Mouse (Mus musculus) liver, adult 2 months (tissue): ENCODE results near the gene Ercc6l2. TPM values are rescaled to one million over a fixed set of nuclear protein-coding genes. Genes with fewer than 3 reads are reported as not detected.
"Not testable (repeated sequence)": the region's sequence is repeated elsewhere in the genome, so short reads cannot be mapped to it uniquely, and the experiment has no call there.

Experiments used
- DNase-seq: peaks from one replicate; pipeline ENCODE4 v3.0.0-alpha.2; 2011; ENCODE audit warnings: low read depth, low spot score; ENCODE audit errors: extremely low read depth
- H3K27ac ChIP-seq: fragments of 200-500 bp; replicated peaks from 2 replicates; pipeline ENCODE4 v1.5.1; 2012; ENCODE audit warnings: low read depth, mild to moderate bottlenecking, control low read depth, inconsistent platforms, low read length; ENCODE audit not compliant: insufficient read depth
- H3K27me3 ChIP-seq: fragments of 200-500 bp; 2 replicates; pipeline ENCODE4 v1.6.1; 2012; ENCODE audit warnings: mild to moderate bottlenecking, moderate library complexity, low read length, inconsistent platforms; ENCODE audit not compliant: control insufficient read depth, insufficient read depth
- H3K36me3 ChIP-seq: fragments of 200-500 bp; 2 replicates; pipeline ENCODE4 v1.6.1; 2012; ENCODE audit warnings: low read length, inconsistent platforms; ENCODE audit not compliant: control insufficient read depth, insufficient read depth
- H3K4me1 ChIP-seq: fragments of 200-500 bp; 2 replicates; pipeline ENCODE4 v1.6.1; 2011; ENCODE audit warnings: low read length; ENCODE audit not compliant: control insufficient read depth, insufficient read depth
- H3K4me3 ChIP-seq: fragments of 200-500 bp; 2 replicates; pipeline ENCODE4 v1.5.1; 2011; ENCODE audit warnings: low read depth, mild to moderate bottlenecking, control low read depth, low read length, moderate library complexity; ENCODE audit not compliant: insufficient read depth
- H3K79me2 ChIP-seq: fragments of 200-500 bp; 2 replicates; pipeline ENCODE4 v1.6.1; 2012; ENCODE audit warnings: inconsistent platforms, mild to moderate bottlenecking, low read length, moderate library complexity; ENCODE audit not compliant: control insufficient read depth, insufficient read depth
- H3K9ac ChIP-seq: fragments of 200-500 bp; 2 replicates; pipeline ENCODE4 v1.6.1; 2012; ENCODE audit warnings: low read depth, mild to moderate bottlenecking, control low read depth, inconsistent platforms, low read length
- CTCF ChIP-seq: fragments of 200-500 bp; IDR thresholded peaks from 2 replicates; pipeline ENCODE4 v1.5.1; 2011; ENCODE audit warnings: low read depth, low read length, control low read depth
- POLR2A ChIP-seq: fragments of 200-500 bp; IDR thresholded peaks from 2 replicates; pipeline ENCODE4 v1.6.1; 2011; ENCODE audit warnings: low read length, control low read depth; ENCODE audit not compliant: insufficient read depth; ENCODE audit errors: extremely low read depth
- WGBS: fragments of 180-500 bp; shearing (Covaris S2); methylation state at CpG from one replicate; pipeline ENCODE4 v1.1.7; 2018; 5-methylcytosine and 5-hydroxymethylcytosine counted together
- polyA plus RNA-seq: library from polyadenylated mRNA; depleted of rRNA; stranded (reverse); fragments of >200 nt; gene quantifications from 2 replicates; pipeline ENCODE4 v1.2.3, GENCODE M21; 2012
- total RNA-seq: library from RNA; depleted of rRNA; stranded (reverse); fragments of >200 nt; gene quantifications from 2 replicates; pipeline ENCODE4 v1.2.3, GENCODE M21; 2014

The Ercc6l2 gene
- total and polyA plus RNA-seq, 2 experiments = 2.3 to 14.0 TPM

DNA sequence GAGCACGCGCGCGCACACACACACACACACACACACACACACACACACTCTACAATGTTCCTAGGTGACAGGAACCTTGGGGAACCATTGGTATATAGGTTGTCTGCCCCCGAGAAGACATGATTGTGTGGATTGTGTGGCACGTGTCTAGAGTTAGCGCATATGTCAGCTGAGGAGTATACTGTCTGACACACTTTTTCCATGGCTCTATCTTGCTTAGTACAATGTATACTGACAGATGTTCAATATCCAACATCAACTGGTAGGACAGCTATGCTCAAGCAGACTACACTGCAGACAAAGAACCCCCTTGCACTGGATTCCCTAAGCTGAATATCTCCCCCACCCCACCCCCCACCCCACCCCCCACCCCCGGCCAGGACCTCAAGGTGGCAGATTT, 101.5 kb downstream of the Ercc6l2 start:
- no peak for TF ChIP-seq POLR2A
- no peak for TF ChIP-seq CTCF
- DNase-seq = no peak
- Histone ChIP-seq H3K36me3 (no peaks in the 10 kb centered on the region), H3K79me2 (no peaks in the 10 kb centered on the region), H3K27ac (no peak overlapping the region), H3K4me1 (peaks cover 5% of the 10 kb centered on the region), H3K27me3 (no peaks in the 10 kb centered on the region), H3K4me3 (no peak overlapping the region), H3K9ac (no peak overlapping the region)
- 92% methylated on average over 8 of the region's 8 CpGs for WGBS

DNA sequence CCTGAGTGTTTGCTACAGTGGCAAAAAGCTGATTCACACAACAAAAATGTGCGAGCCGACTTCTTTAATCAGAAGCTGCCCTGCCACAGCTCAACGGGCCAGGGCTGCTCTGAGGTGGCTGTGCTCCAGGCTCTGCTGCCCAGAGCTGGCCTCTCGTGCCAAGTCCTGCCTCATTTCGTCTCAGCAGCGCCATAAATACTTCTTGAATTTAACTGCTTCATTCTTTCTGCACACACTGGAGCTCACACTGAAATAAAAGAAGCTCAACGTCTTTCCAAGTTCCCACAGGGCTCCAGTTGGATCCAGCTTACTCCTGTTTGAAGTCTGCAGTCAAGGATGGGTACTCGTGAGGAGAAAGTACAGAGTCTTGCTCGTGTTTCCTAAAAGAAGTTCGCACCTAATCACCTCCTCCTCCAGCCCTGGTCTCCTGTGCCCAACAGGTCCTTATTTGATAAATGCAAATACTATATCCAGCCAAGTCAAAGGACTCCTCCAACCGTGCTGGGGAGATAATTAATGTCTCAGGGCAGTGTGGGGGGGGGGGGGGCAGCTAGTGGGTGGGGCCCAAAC, 102.2 kb downstream of the Ercc6l2 start:
- no peaks in the 10 kb centered on the region for H3K27me3 ChIP-seq
- no peak overlapping the region for H3K9ac ChIP-seq
- no peaks in the 10 kb centered on the region for H3K79me2 ChIP-seq
- H3K36me3 ChIP-seq = no peaks in the 10 kb centered on the region
- peaks cover 5% of the 10 kb centered on the region for H3K4me1 ChIP-seq
- no peak for TF ChIP-seq CTCF
- TF ChIP-seq POLR2A = no peak
- WGBS = 40% methylated on average over 11 of the region's 11 CpGs
- peak; percentile 60 for DNase-seq
- no peak overlapping the region for H3K27ac ChIP-seq
- no peak overlapping the region for H3K4me3 ChIP-seq

DNA sequence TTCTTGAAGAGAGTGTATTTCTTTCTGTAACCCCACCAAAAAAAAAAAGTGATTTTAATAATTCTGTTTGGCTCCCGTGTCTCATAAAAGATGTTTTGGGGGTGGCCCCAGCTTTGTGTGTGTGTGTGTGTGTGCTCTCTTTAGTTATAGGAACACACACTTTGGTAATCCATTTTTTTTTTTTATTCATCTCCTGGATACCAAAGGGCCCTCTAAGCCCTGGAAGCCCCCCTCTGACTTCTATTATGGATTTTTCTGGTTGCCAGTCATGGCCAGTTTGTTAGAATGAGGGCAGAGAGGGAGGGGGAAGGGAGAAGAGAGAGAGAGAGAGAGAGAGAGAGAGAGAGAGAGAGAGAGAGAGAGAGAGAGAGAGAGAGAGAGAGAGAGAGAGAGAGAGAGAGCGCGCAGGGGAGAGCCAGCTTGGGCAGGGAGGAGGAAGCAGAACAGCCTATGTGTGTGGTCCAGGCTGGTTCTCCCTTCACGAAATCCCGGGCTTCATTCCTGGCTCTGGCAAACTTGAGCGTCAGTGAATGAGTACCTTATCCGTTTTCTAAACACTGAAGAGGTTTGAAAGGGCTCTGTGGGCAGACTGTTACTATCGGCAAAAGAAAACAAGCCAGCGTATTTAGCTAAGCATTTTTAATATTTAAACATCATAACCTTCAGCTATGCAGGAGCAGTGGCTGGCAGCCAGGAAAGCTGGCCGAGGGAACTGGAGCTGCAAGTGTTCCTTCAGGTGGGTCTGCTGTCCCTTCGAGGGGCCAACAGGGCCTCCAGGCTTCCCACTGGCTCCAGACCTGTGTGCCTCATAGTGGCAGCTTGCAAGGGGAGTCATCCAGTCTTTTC, 103.0 kb downstream of the Ercc6l2 start:
- H3K79me2 ChIP-seq = no peaks in the 10 kb centered on the region
- H3K27ac ChIP-seq = no peak overlapping the region; the same call in 1 of the 2 replicates
- no peaks in the 10 kb centered on the region for H3K27me3 ChIP-seq
- DNase-seq = no peak
- TF ChIP-seq POLR2A (no peak), CTCF (no peak)
- WGBS = 56% methylated on average over 11 of the region's 11 CpGs
- no peak overlapping the region for H3K9ac ChIP-seq
- peaks cover 5% of the 10 kb centered on the region for H3K4me1 ChIP-seq
- no peak overlapping the region for H3K4me3 ChIP-seq
- H3K36me3 ChIP-seq = no peaks in the 10 kb centered on the region

DNA sequence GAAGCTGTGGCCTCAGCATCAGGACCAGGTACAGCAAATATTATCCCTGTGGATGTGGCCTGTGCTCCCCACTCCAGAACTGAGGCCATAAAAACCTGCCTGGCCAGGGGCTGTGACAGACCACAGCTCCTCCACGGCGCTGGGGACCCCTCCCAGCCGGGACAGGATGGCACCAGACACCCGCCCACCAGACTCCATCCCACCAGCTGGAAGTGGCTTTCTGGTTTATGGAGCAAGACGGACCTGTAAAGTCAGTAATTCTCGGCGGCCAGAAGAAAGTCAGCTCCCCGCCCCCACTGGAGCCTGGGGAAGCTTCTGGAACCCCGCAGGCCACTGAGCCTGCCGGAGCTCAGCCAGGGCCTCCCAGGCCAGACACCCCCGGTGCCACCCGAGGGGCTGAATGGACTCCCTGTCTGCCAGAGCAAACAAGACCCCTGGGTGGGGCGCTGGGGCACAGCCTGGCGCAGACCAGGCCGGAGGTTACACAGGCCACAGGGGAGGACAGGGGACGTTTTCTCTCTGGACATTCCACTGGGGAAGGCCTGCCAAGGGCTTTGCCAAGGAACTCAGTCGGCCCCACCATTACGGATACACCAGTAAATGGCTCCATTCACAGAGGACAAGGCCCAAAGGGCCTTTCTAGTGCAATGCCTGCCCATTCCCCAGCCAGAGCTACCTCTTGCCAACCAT, 103.8 kb downstream of the Ercc6l2 start:
- no peaks in the 10 kb centered on the region for H3K79me2 ChIP-seq
- H3K27ac ChIP-seq = no peak overlapping the region; the same call in 1 of the 2 replicates
- WGBS = 83% methylated on average over 18 of the region's 18 CpGs
- H3K36me3 ChIP-seq = no peaks in the 10 kb centered on the region
- H3K4me3 ChIP-seq = no peak overlapping the region
- H3K27me3 ChIP-seq = no peaks in the 10 kb centered on the region
- TF ChIP-seq POLR2A (no peak), CTCF (no peak)
- no peak overlapping the region for H3K9ac ChIP-seq
- DNase-seq = no peak
- H3K4me1 ChIP-seq = peaks cover 5% of the 10 kb centered on the region

DNA sequence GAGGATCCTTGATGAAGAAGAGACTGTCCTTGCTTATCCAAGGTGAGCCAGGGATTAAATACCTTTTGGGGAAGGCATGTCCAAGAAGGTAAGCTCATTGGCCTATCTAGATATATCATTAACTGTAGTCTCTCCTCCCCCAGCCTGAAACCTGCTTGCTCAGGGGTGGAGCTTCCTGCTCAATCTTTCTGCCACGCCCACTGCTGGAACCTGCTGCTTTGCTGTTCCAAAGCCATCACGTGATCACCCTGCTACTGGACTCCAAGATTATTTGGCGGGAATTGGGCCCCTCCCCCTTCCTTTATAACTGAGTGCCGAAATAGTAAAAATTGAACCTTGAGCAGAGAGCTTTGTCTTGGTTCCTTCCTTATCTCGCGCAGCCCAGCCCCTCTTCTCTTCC, 109.0 kb downstream of the Ercc6l2 start:
- not testable (repeated sequence) for H3K4me3 ChIP-seq, H3K27ac ChIP-seq, H3K9ac ChIP-seq, H3K36me3 ChIP-seq, H3K4me1 ChIP-seq, H3K27me3 ChIP-seq, H3K79me2 ChIP-seq
- 56% methylated on average over 5 of the region's 6 CpGs for WGBS
- DNase-seq = peak; percentile 28

DNA sequence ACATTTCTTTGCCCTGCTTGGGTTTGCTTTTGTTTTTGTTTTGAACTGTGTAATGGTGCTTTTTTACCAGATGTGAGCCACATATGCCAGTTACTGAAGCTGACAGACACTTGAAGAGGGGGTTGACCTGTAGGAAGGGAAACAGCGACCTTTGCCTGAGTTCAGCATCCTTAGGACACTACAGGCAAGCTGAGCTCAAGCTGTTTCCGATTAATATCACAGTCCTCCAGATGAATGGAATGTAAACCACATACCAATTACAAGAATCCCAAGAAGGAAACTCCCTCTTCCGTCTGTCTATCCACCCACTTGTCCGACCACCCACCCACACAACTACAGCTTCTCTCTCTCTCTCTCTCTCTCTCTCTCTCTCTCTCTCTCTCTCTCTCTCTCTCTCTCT, 112.3 kb downstream of the Ercc6l2 start:
- WGBS = 85% methylated on average over 4 of the region's 4 CpGs
- H3K4me1 ChIP-seq = peaks cover 12% of the 10 kb centered on the region; the same call in 1 of the 2 replicates
- no peaks in the 10 kb centered on the region for H3K36me3 ChIP-seq
- no peak overlapping the region for H3K9ac ChIP-seq
- no peak overlapping the region for H3K27ac ChIP-seq
- no peaks in the 10 kb centered on the region for H3K79me2 ChIP-seq
- no peak overlapping the region for H3K4me3 ChIP-seq
- TF ChIP-seq POLR2A = no peak
- no peak for TF ChIP-seq CTCF
- H3K27me3 ChIP-seq = no peaks in the 10 kb centered on the region
- no peak for DNase-seq
